Mouse (Mus musculus): ENCODE measurements at regions not wholly inside any gene's neighbourhood (a gene's known extent, or its start where the extent isn't known, plus 50 kb on each side); places are given as distances from the start of the nearest gene placed in this dataset.

- no peak for DNase-seq
These were observed 50.4 kb upstream of the Atg10 start for GRCm38 (mm10) chr13:91274131-91274530.

- DNase-seq: no peak
These were observed 50.8 kb upstream of the Atg10 start for GRCm38 (mm10) chr13:91274615-91275014.

- no peak for DNase-seq
These were observed 55.7 kb upstream of the Atg10 start for GRCm38 (mm10) chr13:91279487-91279886.

- DNase-seq: no peak
These were observed 71.9 kb upstream of the Atg10 start for GRCm38 (mm10) chr13:91295552-91296170.

GRCm38 (mm10) chr13:91296521-91297160, 72.9 kb upstream of the Atg10 start:
- no peak for DNase-seq

- DNase-seq: no peak
These were observed 78.1 kb upstream of the Atg10 start for GRCm38 (mm10) chr13:91301849-91302248.

- peak; percentile 5 for DNase-seq
These were observed 82.1 kb upstream of the Atg10 start for GRCm38 (mm10) chr13:91305697-91306405.

- DNase-seq: no peak
These were observed 82.8 kb upstream of the Atg10 start for GRCm38 (mm10) chr13:91306545-91306944.

GRCm38 (mm10) chr13:91312905-91313571, 89.3 kb upstream of the Atg10 start:
- DNase-seq: no peak

GRCm38 (mm10) chr13:91322331-91322730, 98.6 kb upstream of the Atg10 start:
- no peak for DNase-seq

- DNase-seq: no peak
These were observed 103.1 kb upstream of the Atg10 start for GRCm38 (mm10) chr13:91326834-91327233.

GRCm38 (mm10) chr13:91334283-91334682, 110.5 kb upstream of the Atg10 start:
- DNase-seq: no peak

GRCm38 (mm10) chr13:91344139-91344538, 115.9 kb upstream of the Ssbp2 start:
- no peak for DNase-seq

GRCm38 (mm10) chr13:91348489-91349083, 111.5 kb upstream of the Ssbp2 start:
- DNase-seq: no peak

- DNase-seq: no peak
These were observed 107.8 kb upstream of the Ssbp2 start for GRCm38 (mm10) chr13:91352311-91352710.

- no peak for DNase-seq
These were observed 103.6 kb upstream of the Ssbp2 start for GRCm38 (mm10) chr13:91356516-91356915.

- no peak for DNase-seq
These were observed 100.0 kb upstream of the Ssbp2 start for GRCm38 (mm10) chr13:91360121-91360520.

- DNase-seq: peak; percentile 98
These were observed 94.7 kb upstream of the Ssbp2 start for GRCm38 (mm10) chr13:91365270-91365952.

GRCm38 (mm10) chr13:91366540-91366939, 93.5 kb upstream of the Ssbp2 start:
- DNase-seq: no peak

GRCm38 (mm10) chr13:91367896-91368556, 92.1 kb upstream of the Ssbp2 start:
- DNase-seq: no peak

GRCm38 (mm10) chr13:91368664-91369063, 91.4 kb upstream of the Ssbp2 start:
- no peak for DNase-seq

Measured in adrenal gland, postnatal 10 days (tissue).